Mouse (Mus musculus) retina, embryonic 14.5 days (tissue): ENCODE measurements at regions not wholly inside any gene's neighbourhood (a gene's known extent, or its start where the extent isn't known, plus 50 kb on each side); places are given as distances from the start of the nearest gene placed in this dataset.
A peak's percentile ranks its signal among the peaks of the same experiment; 100 is the strongest.

Source experiments
- DNase-seq: peaks from one replicate; pipeline ENCODE4 v3.0.0-alpha.2; 2015; ENCODE audit warnings: low spot score

DNA sequence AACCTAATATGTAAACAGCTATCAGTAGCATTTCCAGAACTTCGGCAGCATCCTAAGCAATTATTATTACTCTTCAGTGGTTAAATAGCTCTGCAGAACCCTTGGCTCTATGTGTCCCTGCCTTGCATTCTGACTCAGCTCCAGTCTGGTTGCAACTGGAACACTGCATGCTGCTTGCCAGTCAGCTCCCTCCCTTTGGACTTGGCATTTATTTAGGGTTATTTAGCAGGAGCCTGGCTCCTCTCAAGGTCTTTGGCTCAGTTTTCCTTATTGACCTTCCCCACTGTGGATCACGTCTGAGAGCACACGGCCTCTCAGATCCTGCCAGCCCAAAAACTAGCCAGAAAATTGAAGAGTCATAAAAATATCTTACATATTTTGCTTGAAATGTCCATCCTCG, 217.4 kb downstream of the Speer2 start:
- no peak for DNase-seq

DNA sequence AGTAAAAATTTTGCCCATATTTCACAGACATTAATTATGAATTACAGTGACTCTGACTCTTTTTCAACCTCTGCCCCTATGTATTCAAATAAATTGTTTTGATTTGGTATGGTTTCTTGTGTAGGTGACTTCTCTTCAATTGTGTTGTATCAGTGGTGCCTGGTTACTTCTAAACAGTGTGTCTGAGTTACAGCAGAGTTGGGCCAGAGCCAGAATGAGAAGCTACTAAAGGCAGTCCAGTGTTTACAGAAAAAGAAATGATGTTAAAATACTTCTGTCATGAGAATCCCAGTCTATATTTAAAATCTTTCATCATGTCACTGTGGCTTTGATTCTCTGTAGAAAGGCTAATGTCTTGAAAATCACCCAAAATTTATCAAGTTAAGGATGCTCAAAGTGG, 255.8 kb downstream of the Speer2 start:
- no peak for DNase-seq

DNA sequence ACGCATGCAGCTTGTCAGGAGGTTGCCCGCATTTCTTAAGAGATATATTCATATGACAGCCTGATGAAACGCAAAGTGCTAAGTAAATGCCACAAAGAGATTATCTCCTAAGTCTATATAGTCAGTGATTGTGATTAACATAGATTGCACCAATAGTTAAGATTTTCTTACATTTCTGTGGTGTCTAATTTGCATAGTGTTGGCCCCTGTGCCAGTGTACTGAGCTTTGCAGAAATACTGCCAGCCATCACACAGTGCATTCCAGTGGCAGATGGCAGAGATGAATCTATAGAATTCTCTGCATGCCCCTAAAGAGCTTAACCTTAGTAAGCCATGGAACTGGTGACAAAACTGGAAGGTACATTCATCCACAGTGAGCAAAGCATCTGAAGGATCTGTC, 262.6 kb downstream of the Speer2 start:
- DNase-seq: peak; percentile 1

DNA sequence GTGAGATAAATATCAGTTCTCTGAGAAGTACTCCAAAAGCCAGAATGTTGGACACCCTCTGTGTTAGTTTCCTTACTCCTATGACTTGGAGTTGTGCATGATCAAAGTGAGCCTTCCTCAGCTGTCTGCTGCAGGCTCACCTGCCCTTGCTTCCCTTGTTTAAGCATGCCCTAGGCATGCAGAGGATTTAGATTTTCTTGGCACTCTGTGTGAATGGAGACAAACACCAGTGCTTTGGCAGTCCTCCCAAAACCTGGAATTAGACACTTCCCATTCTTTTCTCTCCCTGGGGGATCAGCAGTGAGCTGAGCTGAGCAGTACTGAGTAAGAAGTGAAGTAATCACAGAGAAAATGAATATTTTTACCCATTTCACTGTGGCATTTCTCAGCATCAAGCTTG, 286.3 kb downstream of the Speer2 start:
- no peak for DNase-seq

DNA sequence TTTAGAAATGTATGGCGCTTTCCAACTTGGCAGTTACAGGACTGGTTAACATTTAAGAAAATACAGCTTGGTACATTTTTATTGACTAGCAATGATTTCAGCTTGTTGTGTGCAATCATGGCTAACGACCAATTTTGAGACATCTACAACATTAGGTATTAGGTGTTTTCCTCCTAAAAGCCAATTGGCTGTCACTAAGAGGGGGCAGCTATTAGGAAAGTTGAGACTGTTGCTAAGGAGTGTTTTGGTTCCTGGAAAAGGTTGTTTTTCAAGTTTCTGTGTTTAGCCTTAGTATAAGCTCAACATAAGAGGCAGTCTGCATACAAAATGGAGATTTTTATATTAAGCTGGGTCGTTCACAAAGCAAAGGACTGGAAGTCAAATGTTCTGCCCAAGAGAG, 295.4 kb downstream of the Speer2 start:
- no peak for DNase-seq

DNA sequence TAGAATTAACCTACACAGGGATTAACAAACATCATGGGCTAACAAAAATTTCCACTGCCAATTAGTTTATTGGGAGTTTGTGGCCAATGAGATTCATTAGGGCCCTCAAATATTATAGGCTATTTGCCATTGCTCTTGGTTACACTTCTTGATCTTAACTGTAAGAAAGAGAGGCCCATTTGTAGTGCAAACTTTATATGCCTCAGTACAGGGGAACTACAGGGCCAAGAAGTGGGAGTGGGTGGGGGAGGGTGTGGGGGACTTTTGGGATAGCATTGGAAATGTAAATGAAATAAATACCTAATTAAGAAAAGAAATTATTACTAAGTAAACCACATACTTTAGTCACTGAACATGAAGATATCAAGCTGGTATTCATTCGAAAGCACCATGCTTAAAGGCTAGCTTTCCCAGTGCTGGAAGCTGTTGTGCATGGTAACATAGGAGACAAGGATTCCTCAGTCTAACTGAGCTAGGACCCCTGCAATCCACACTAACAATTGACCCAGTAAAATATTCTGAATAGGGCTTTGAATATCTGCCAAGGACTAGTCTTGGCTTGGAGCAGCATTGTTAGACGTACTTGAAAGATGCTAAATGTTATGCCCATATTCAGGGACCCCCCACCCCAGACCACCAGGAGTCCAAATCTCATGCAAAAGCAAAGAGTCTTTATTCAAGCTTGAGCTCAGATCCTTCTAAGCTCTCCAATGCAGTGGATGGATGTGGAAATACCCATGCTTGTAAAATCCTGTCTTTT, 295.9 kb downstream of the Speer2 start:
- DNase-seq: no peak
